Mouse (Mus musculus) heart, embryonic 15.5 days (tissue): ENCODE data around the gene Tmem125. TPM values are rescaled to one million over a fixed set of nuclear protein-coding genes. Genes with fewer than 3 reads are reported as not detected.
"Not testable (repeated sequence)": the region's sequence is repeated elsewhere in the genome, so short reads cannot be mapped to it uniquely, and the experiment has no call there.

ENCODE experiments used
- ATAC-seq: fragments of 200-750 bp; cut with Nextera tagmentation; replicated peaks from 2 replicates; pipeline ENCODE4 v1.8.0; 2017; ENCODE audit warnings: low read depth, moderate TSS enrichment; ENCODE audit not compliant: insufficient number of reproducible peaks, insufficient read depth, low FRiP score
- H3K27ac ChIP-seq: fragments of 300-500 bp; sonication (generic); 2 replicates; pipeline ENCODE4 v1.5.1; 2015; ENCODE audit warnings: mild to moderate bottlenecking, inconsistent platforms
- H3K27me3 ChIP-seq: fragments of 300-500 bp; sonication (generic); 2 replicates; pipeline ENCODE4 v1.6.1; 2015; ENCODE audit warnings: inconsistent platforms
- H3K36me3 ChIP-seq: fragments of 300-500 bp; sonication (generic); 2 replicates; pipeline ENCODE4 v1.6.1; 2015; ENCODE audit warnings: mild to moderate bottlenecking, inconsistent platforms
- H3K4me1 ChIP-seq: fragments of 300-500 bp; sonication (generic); replicated peaks from 2 replicates; pipeline ENCODE4 v1.6.1; 2015; ENCODE audit warnings: inconsistent platforms
- H3K4me2 ChIP-seq: fragments of 300-500 bp; sonication (generic); 2 replicates; pipeline ENCODE4 v1.6.1; 2015; ENCODE audit warnings: inconsistent platforms, mild to moderate bottlenecking, moderate library complexity
- H3K4me3 ChIP-seq: fragments of 300-500 bp; sonication (generic); 2 replicates; pipeline ENCODE4 v1.5.1; 2015; ENCODE audit warnings: mild to moderate bottlenecking, inconsistent platforms
- H3K9ac ChIP-seq: fragments of 300-500 bp; sonication (generic); 2 replicates; pipeline ENCODE4 v1.6.1; 2015; ENCODE audit warnings: mild to moderate bottlenecking, inconsistent platforms
- H3K9me3 ChIP-seq: fragments of 300-500 bp; sonication (generic); replicated peaks from 2 replicates; pipeline ENCODE4 v1.6.1; 2016; ENCODE audit warnings: inconsistent platforms
- WGBS: fragments of 180-500 bp; shearing (Covaris S2); methylation state at CpG from one replicate; pipeline ENCODE4 v1.1.7; 2015; ENCODE audit warnings: mixed read lengths; 5-methylcytosine and 5-hydroxymethylcytosine counted together
- polyA plus RNA-seq: library from polyadenylated mRNA; unstranded; fragments of >200 nt; fragmentation: Nextera tagmentation; extraction: Ambion mirVana; gene quantifications from 2 replicates; pipeline ENCODE4 v1.2.1, GENCODE M21; 2015

The Tmem125 gene
- polyA plus RNA-seq, 1 experiment from 2014 or later = 0.39 TPM

DNA sequence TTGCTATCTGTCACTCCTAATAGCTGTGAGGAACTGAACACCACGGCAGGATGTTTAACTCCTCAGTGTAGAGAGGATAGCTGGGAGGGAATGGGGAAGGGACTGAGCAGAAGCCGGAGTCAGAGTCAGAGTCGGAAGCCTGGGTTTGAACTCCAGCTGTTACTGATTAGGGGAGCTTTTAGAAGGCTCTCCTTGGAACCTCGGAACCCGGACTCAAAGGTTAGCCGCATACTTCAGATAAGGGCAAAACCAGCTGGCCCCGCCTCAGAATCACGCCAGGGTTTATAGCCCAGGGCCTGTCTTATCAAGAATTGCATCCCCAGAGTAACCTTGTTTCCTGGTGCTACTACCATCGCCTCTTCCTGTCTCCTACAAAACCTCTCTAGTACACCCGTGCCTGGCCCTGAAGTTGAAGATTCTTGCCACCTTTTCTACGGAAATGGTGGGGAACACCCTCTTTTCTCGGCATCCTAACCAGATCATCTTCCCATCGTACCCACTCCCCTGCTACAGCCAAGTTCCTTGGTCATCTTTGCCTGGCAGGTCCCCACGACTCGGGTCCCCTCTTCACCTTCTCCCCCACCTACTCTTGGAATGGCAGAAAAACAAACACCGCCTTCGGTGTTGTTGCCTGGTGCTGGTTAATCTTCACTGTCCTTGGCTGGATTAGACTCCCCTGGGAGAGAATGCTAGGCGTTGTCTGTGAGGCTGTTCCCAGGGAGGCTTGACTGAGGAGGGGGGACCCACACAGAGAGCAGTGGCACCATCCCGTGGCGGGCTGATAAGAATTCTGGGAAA lies 26.9 kb downstream of the Tmem125 start:
- no peak overlapping the region for H3K4me3 ChIP-seq
- peak overlapping the region; percentile 13; the same call in 1 of the 2 replicates for H3K4me2 ChIP-seq
- H3K9me3 ChIP-seq = no peaks in the 10 kb centered on the region
- no peak overlapping the region for H3K27ac ChIP-seq
- no peaks in the 10 kb centered on the region for H3K36me3 ChIP-seq
- ATAC-seq = no peak
- peaks cover 15% of the 10 kb centered on the region for H3K4me1 ChIP-seq
- H3K9ac ChIP-seq = no peak overlapping the region
- WGBS = 7% methylated on average over 20 of the region's 20 CpGs
- peaks cover 8% of the 10 kb centered on the region; the same call in 1 of the 2 replicates for H3K27me3 ChIP-seq

GRCm38 (mm10) chr4:118509050-118509449 lies 34.8 kb downstream of the Tmem125 start:
- Histone ChIP-seq H3K36me3 (no peaks in the 10 kb centered on the region), H3K27me3 (no peaks in the 10 kb centered on the region), H3K9me3 (no peaks in the 10 kb centered on the region), H3K4me3 (no peak overlapping the region), H3K4me1 (peaks cover 3% of the 10 kb centered on the region; the same call in 1 of the 2 replicates), H3K9ac (no peak overlapping the region), H3K27ac (no peak overlapping the region), H3K4me2 (no peak overlapping the region)
- ATAC-seq = no peak
- 26% methylated on average over 6 of the region's 6 CpGs for WGBS

DNA sequence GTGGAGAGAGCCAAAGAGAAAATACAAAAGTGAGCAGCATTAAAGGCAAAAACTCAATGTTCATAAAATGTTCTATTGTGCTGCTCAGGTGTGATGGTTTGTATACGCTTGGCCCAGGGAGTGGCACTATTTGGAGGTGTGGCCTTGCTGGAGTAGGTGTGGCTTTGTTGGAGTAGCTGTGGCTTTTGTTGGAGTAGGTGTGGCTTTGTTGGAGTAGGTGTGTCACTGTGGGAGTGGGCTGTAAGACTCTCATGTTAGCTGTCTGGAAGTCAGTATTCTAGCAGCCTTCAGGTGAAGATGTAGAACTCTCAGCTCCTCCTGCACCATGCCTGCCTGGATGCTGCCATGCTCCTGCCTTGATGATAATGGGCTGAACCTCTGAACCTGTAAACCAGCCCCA lies 36.7 kb downstream of the Tmem125 start:
- 89% methylated on average over 1 of the region's 1 CpGs for WGBS
- not testable (repeated sequence) for H3K4me2 ChIP-seq, H3K4me3 ChIP-seq, H3K36me3 ChIP-seq, H3K9ac ChIP-seq, H3K9me3 ChIP-seq, H3K27ac ChIP-seq, H3K4me1 ChIP-seq, H3K27me3 ChIP-seq, ATAC-seq

DNA sequence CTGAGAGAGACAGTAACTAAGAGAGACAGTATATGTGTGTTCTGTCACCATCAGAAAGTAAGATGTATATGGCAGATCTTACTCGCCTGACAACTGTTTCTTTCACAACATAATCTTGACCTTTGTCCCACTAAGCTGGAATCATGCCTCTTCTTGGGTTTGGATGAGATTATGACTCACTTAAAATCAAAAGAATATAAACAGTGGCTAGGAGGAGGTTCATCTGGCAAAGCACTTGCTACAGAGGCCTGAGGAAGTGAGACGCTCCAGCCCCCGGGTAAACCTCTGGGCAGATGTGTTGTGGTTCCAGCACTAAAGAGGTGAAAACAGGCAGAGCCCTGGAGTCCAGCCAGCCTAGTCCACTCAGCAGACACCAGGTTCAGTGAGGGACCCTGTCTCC lies 38.3 kb downstream of the Tmem125 start:
- Histone ChIP-seq H3K4me1 (no peaks in the 10 kb centered on the region), H3K4me2 (no peak overlapping the region), H3K9me3 (no peaks in the 10 kb centered on the region), H3K27ac (no peak overlapping the region), H3K4me3 (no peak overlapping the region), H3K36me3 (no peaks in the 10 kb centered on the region), H3K9ac (no peak overlapping the region), H3K27me3 (no peaks in the 10 kb centered on the region)
- 42% methylated on average over 3 of the region's 3 CpGs for WGBS
- no peak for ATAC-seq

DNA sequence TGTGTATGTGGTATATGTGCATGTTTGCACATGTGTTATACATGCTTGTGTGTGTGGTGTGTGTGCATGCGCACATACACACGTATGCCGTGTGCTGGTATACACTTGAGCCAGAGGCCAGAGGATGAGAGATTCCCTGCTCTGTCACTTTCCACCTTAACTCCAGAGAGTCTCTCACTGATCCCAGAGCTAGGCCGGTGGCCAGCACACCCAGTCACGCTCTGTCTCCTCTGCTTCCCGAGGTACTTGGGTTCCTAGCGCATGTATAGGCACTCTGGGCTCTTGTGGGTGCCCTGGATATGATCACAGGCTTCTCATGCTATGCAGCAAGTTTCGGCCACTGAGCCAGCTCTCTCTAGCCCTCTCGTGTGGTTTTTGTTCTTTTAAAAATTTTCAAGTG lies 43.1 kb downstream of the Tmem125 start:
- no peak overlapping the region for H3K9ac ChIP-seq
- no peak overlapping the region for H3K4me2 ChIP-seq
- WGBS = 68% methylated on average over 9 of the region's 9 CpGs
- no peaks in the 10 kb centered on the region for H3K36me3 ChIP-seq
- no peak overlapping the region for H3K4me3 ChIP-seq
- H3K9me3 ChIP-seq = no peaks in the 10 kb centered on the region
- no peaks in the 10 kb centered on the region for H3K27me3 ChIP-seq
- no peak for ATAC-seq
- H3K27ac ChIP-seq = no peak overlapping the region
- H3K4me1 ChIP-seq = no peaks in the 10 kb centered on the region

GRCm38 (mm10) chr4:118500171-118500724 lies 43.6 kb downstream of the Tmem125 start:
- Histone ChIP-seq H3K4me2 (no peak overlapping the region), H3K27me3 (no peaks in the 10 kb centered on the region), H3K4me3 (no peak overlapping the region), H3K9me3 (no peaks in the 10 kb centered on the region), H3K4me1 (no peaks in the 10 kb centered on the region), H3K36me3 (no peaks in the 10 kb centered on the region), H3K27ac (no peak overlapping the region), H3K9ac (no peak overlapping the region)
- ATAC-seq = no peak
- WGBS = 44% methylated on average over 6 of the region's 6 CpGs

Other genes with a start within 250 kb of the Tmem125 start
- gene Szt2, start 134.8 kb downstream of the Tmem125 start, polyA plus RNA-seq = 4.6 and 5.5 TPM in 2 replicates
- gene Med8, start 134.7 kb downstream of the Tmem125 start, polyA plus RNA-seq = 60.6 and 68.7 TPM in 2 replicates
- gene Elovl1, start 116.0 kb downstream of the Tmem125 start, polyA plus RNA-seq = 54.2 and 73.7 TPM in 2 replicates
- gene Cdc20, start 106.7 kb downstream of the Tmem125 start, polyA plus RNA-seq = 147 and 185 TPM in 2 replicates
- gene Mpl, start 86.5 kb downstream of the Tmem125 start, polyA plus RNA-seq = 1.3 and 1.7 TPM in 2 replicates
- gene Tie1, start 54.0 kb downstream of the Tmem125 start, polyA plus RNA-seq = 51.9 and 63.3 TPM in 2 replicates
- gene 2610528J11Rik, start 17.0 kb downstream of the Tmem125 start, polyA plus RNA-seq = 0.48 and 2.0 TPM in 2 replicates
- gene Cfap57, start 76.7 kb upstream of the Tmem125 start, polyA plus RNA-seq = 0.25 and 0.39 TPM in 2 replicates
- 77.8 and 78.4 TPM in 2 replicates for gene Ebna1bp2, start 76.8 kb upstream of the Tmem125 start, polyA plus RNA-seq
- not detected in 2 replicates for gene Olfr62, start 114.9 kb upstream of the Tmem125 start, polyA plus RNA-seq
- gene Olfr1342, start 148.7 kb upstream of the Tmem125 start, polyA plus RNA-seq = not detected in 2 replicates
- not detected in 2 replicates for gene Olfr1341, start 159.5 kb upstream of the Tmem125 start, polyA plus RNA-seq
- gene Olfr1340, start 176.1 kb upstream of the Tmem125 start, polyA plus RNA-seq = not detected in 2 replicates
- not detected in 2 replicates for gene Olfr1339, start 188.1 kb upstream of the Tmem125 start, polyA plus RNA-seq
- gene Olfr1338, start 214.7 kb upstream of the Tmem125 start, polyA plus RNA-seq = not detected in 2 replicates
- gene Olfr1337, start 238.5 kb upstream of the Tmem125 start, polyA plus RNA-seq = not detected in 2 replicates